Mouse (Mus musculus) ovary, postnatal 14 days (tissue): ENCODE measurements around the gene Rph3a.
A peak's percentile ranks its signal among the peaks of the same experiment; 100 is the strongest.
"Not testable (repeated sequence)": the region's sequence is repeated elsewhere in the genome, so short reads cannot be mapped to it uniquely, and the experiment has no call there.

Experiments
- DNase-seq: peaks from one replicate; pipeline ENCODE4 v3.0.0; 2022; ENCODE audit warnings: low spot score

The Rph3a gene

GRCm38 (mm10) chr5:120972278-120972677 lies 37.6 kb downstream of the Rph3a start:
- no peak for DNase-seq

- DNase-seq = no peak
Measured at GRCm38 (mm10) chr5:120971326-120971725, 38.6 kb downstream of the Rph3a start.

GRCm38 (mm10) chr5:120969703-120970102 lies 40.2 kb downstream of the Rph3a start:
- no peak for DNase-seq

GRCm38 (mm10) chr5:120968799-120969198 lies 41.1 kb downstream of the Rph3a start:
- no peak for DNase-seq

- no peak for DNase-seq
Measured at GRCm38 (mm10) chr5:120968134-120968532, 41.8 kb downstream of the Rph3a start.

- no peak for DNase-seq
Measured at GRCm38 (mm10) chr5:120967355-120968133, 42.3 kb downstream of the Rph3a start.

GRCm38 (mm10) chr5:120966894-120967293 lies 43.0 kb downstream of the Rph3a start:
- DNase-seq = no peak

- no peak for DNase-seq
Measured at GRCm38 (mm10) chr5:120966156-120966555, 43.7 kb downstream of the Rph3a start.

GRCm38 (mm10) chr5:120961004-120961403 lies 48.9 kb downstream of the Rph3a start:
- no peak for DNase-seq

GRCm38 (mm10) chr5:120953974-120954373 lies 55.9 kb downstream of the Rph3a start:
- peak; percentile 9 for DNase-seq

GRCm38 (mm10) chr5:120952242-120952770 lies 57.6 kb downstream of the Rph3a start:
- no peak for DNase-seq

GRCm38 (mm10) chr5:120942076-120942475 lies 67.8 kb downstream of the Rph3a start:
- DNase-seq = no peak

- DNase-seq = no peak
Measured at GRCm38 (mm10) chr5:120938586-120938985, 71.3 kb downstream of the Rph3a start.

GRCm38 (mm10) chr5:120937841-120938240 lies 72.1 kb downstream of the Rph3a start:
- DNase-seq = no peak

GRCm38 (mm10) chr5:120933966-120934365 lies 75.9 kb downstream of the Rph3a start:
- DNase-seq = no peak

GRCm38 (mm10) chr5:120927036-120927435 lies 82.9 kb downstream of the Rph3a start:
- no peak for DNase-seq

GRCm38 (mm10) chr5:120926311-120926710 lies 83.6 kb downstream of the Rph3a start:
- DNase-seq = not testable (repeated sequence)

GRCm38 (mm10) chr5:120924520-120924919 lies 85.4 kb downstream of the Rph3a start:
- DNase-seq = not testable (repeated sequence)

- no peak for DNase-seq
Measured at GRCm38 (mm10) chr5:120923969-120924368, 85.9 kb downstream of the Rph3a start.

GRCm38 (mm10) chr5:120920296-120920695 lies 89.6 kb downstream of the Rph3a start:
- DNase-seq = no peak

- not testable (repeated sequence) for DNase-seq
Measured at GRCm38 (mm10) chr5:120919156-120919935, 90.5 kb downstream of the Rph3a start.

GRCm38 (mm10) chr5:120914204-120914603 lies 95.7 kb downstream of the Rph3a start, which contains the start of gene Oas1d:
Gene Oas1d (plus strand): TSS chr5:120914536.
- DNase-seq = not testable (repeated sequence)
